ENCODE assay signal across 20 mouse cellular contexts in genomic region chr5:132644646-132645172, GRCm38 (mm10).
"Had no signal": no experiment of that assay in that cellular context is flagged by ENCODE, and none has a peak within 500 bp of the region (broad histone marks: within the 10 kb centered on the region; RNA-seq: fewer than 3 reads in every experiment).

No protein-coding gene starts in this region.

- ATAC-seq: midbrain, embryonic 13.5 days; midbrain, embryonic 15.5 days had no signal

- H3K9ac ChIP-seq: liver, embryonic 14.5 days; lung, embryonic 14.5 days; midbrain, embryonic 13.5 days; midbrain, embryonic 15.5 days; neural tube, embryonic 13.5 days; neural tube, embryonic 15.5 days; stomach, embryonic 15.5 days had no signal

- H3K27me3 ChIP-seq: midbrain, embryonic 15.5 days; neural tube, embryonic 15.5 days; stomach, embryonic 15.5 days had no signal

- DNase-seq: lung, adult 18-20 months; lung, embryonic 14.5 days; lung, postnatal 10 days; lung, postnatal 4 days; retina, postnatal 1 day; right cerebral cortex, adult 18-20 months; right cerebral cortex, postnatal 25 days; right cerebral cortex, postnatal 4 days; thymus, adult 2 months; thymus, postnatal 25 days; thymus, postnatal 4 days had no signal

- H3K36me3 ChIP-seq: midbrain, embryonic 10.5 days; midbrain, embryonic 13.5 days; midbrain, embryonic 15.5 days; neural tube, embryonic 13.5 days; neural tube, embryonic 15.5 days; stomach, embryonic 15.5 days had no signal

- H3K4me1 ChIP-seq: midbrain, embryonic 13.5 days; midbrain, embryonic 15.5 days; neural tube, embryonic 13.5 days; neural tube, embryonic 15.5 days; stomach, embryonic 15.5 days had no signal

- H3K27ac ChIP-seq: liver, embryonic 14.5 days; midbrain, embryonic 10.5 days; midbrain, embryonic 13.5 days; midbrain, embryonic 15.5 days; neural tube, embryonic 13.5 days; neural tube, embryonic 15.5 days; stomach, embryonic 15.5 days; stomach, postnatal 0 days had no signal

- H3K4me3 ChIP-seq: midbrain, embryonic 10.5 days; midbrain, embryonic 13.5 days; midbrain, embryonic 15.5 days; myocyte; neural tube, embryonic 13.5 days; neural tube, embryonic 15.5 days; stomach, embryonic 15.5 days had no signal

- H3K4me2 ChIP-seq: lung, embryonic 14.5 days; midbrain, embryonic 13.5 days; midbrain, embryonic 15.5 days; neural tube, embryonic 13.5 days; neural tube, embryonic 15.5 days; stomach, embryonic 15.5 days had no signal

- H3K9me3 ChIP-seq: midbrain, embryonic 10.5 days; midbrain, embryonic 13.5 days; midbrain, embryonic 15.5 days; neural tube, embryonic 13.5 days; neural tube, embryonic 15.5 days; stomach, embryonic 15.5 days had no signal
